Mouse (Mus musculus): ENCODE measurements at regions not wholly inside any gene's neighbourhood (a gene's known extent, or its start where the extent isn't known, plus 50 kb on each side); places are given as distances from the start of the nearest gene placed in this dataset.

- DNase-seq (ENCODE audit: low spot score in 2 of 2), result no peak
Measured at GRCm38 (mm10) chr16:29790064-29790463, 210.9 kb downstream of the Opa1 start.

DNA sequence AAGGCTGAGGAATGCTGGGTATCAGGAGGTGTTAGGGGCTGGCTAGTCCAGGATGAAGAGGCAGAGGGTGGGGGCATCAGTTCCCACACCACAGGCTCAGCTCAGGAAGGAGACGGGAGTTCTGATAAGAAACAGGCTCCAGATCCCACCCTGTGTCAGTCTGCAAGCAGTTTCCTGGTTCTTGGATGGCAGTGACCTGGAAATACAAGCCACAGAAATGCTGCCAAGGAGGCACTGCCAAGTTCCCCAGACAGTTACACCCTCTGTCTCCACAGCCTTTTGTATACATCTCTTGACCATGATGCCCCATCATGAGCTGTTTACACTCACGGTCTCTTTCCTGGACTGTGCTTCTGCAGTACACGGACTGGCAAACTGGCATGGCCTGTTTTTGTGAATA lies 220.1 kb downstream of the Opa1 start:
- DNase-seq (ENCODE audit: low spot score in 2 of 2), result peak in 1 of 2 experiments; percentile 50

DNA sequence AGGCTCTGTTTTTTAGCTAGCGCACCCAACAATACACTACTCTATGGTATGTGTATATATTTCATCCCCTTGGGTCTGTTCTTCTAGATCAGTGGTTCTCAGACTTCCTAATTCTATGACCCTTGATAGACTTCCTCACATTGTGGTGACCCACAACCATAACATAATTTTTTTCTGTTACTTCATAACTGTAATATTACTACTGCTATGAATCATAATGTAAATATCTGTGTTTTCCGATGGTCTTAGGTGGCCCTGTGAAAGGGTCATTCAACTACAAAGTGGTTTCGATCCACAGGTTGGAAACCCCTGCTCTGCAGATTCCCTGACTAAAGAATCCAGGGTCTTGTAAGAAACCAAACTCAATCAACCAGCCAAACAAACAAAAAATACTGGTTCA lies 220.8 kb downstream of the Opa1 start:
- DNase-seq (ENCODE audit: low spot score in 2 of 2), result no peak

GRCm38 (mm10) chr16:29800457-29800856 lies 221.3 kb downstream of the Opa1 start:
- peak in 1 of 2 experiments; percentile 55 for DNase-seq (ENCODE audit: low spot score in 2 of 2)

DNA sequence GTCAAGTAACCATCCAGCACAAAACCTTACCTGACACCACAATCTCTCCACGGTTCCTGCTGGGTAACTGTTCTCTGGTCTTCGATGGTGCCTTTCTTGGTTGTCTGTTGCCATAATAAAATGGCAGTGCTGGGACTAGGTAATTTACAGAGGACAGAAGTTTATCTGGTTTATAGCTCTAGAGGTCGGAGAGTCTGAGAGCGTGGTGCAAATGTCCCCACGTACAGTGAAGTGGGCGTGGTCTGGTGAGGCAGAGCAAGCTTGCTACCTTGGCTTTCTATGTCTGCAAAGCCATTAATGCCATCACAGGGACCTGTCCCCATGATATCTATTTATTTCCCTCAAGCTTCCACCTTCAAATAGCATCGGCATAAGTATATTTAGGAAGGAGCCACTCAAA lies 223.0 kb downstream of the Opa1 start:
- no peak for DNase-seq (ENCODE audit: low spot score in 2 of 2)

- DNase-seq (ENCODE audit: low spot score in 2 of 2), result no peak
Measured at GRCm38 (mm10) chr16:29802603-29803002, 223.5 kb downstream of the Opa1 start.

DNA sequence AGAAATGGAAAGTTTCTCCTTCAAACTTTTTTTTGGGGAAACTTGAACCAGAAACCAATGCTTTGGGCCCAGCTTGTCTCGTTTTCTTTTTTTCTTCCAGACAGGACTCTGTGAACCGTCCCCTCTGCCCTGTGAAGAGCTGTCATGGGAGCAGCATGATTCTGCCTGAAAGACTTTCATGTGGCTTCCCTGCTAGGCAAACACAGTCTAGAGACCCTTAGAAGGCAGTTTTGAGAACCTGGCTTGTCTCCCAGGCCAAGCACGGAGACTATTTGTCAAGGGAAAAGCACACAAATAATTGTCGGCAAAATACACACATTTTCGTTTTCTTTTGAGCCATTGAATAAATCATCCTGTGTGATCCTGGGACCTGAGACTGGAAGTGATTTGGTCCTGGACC lies 228.7 kb downstream of the Opa1 start:
- DNase-seq (ENCODE audit: low spot score in 2 of 2), result no peak

DNA sequence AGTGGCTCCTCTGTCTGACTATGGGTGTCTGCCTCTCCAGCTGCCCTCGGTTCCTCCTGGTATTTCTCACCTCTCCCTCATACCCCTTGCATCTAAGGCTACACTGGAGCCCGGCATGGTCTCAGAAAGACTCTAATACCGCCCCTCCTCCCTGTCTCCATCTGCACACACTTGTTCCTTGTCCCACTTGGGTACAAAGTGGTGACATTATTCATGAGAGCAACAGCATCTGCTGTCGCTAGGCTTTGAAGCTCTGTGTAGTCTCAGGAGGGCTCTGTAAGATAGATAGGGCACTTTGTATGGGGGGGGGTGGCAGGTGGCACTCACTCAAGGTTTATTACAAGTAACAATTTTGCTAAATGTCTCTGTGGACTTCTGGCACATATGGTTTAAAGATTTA lies 229.7 kb downstream of the Opa1 start:
- no peak for DNase-seq (ENCODE audit: low spot score in 2 of 2)

- peak in 1 of 2 experiments; percentile 67 for DNase-seq (ENCODE audit: low spot score in 2 of 2)
Measured at GRCm38 (mm10) chr16:29813411-29814038, 234.4 kb downstream of the Opa1 start.

GRCm38 (mm10) chr16:29814039-29814438 lies 234.9 kb downstream of the Opa1 start:
- DNase-seq (ENCODE audit: low spot score in 2 of 2), result peak; percentile 74 to 84

- no peak for DNase-seq (ENCODE audit: low spot score in 2 of 2)
Measured at GRCm38 (mm10) chr16:29814655-29815054, 235.5 kb downstream of the Opa1 start.

DNA sequence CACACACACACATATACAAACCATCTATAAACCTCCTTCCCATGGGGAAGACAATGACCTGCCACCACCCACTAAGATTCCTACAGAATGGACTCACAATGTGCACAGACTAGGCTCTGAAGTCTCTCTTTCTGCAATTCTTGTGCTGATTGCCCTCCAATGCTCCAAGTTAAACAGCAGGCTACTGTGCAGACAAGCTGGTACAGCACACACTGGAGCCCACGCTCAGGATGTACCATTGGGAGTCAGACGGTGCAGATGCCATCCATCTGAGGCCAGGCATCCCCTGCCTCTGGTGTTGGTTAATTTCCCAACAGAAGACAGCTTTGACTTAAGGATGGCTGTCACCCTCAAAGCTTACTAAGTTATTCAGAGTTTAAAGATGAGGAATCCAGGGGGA lies 236.1 kb downstream of the Opa1 start:
- DNase-seq (ENCODE audit: low spot score in 2 of 2), result no peak

GRCm38 (mm10) chr16:29815632-29816337 lies 236.7 kb downstream of the Opa1 start:
- no peak for DNase-seq (ENCODE audit: low spot score in 2 of 2)

DNA sequence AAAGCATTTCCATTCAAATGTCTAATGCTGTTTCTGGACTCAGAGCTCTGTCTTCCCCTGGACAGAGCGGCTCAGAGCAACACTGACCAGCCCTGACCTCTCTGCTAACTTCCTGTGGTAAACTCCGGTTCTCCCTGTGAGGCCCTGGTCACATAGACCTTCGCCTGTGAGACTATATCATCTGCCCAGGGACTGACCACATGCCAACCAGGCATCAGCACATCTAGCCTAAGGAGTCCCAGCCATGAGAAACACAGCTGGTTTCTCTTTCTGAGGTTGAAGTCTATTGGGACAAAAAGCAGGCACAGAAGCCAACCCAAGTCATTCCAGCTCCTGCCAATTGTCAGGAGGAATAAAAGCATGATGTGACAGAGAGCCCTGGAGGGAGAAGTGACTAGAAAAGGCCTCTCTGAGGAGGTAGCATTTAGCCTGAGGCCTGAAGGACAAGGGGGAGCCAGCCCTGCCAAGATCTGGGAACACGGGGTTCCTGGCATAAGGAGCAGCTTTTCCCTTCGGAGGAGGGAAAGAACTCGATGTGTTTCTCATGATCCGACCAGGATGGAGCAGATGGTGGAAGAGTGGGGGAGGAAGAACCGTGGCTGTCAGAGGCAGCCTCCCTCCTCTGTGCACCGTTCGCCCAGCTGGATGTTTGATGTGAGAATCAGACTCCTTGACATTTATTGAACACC lies 237.7 kb downstream of the Opa1 start:
- peak in 1 of 2 experiments; percentile 55 for DNase-seq (ENCODE audit: low spot score in 2 of 2)

DNA sequence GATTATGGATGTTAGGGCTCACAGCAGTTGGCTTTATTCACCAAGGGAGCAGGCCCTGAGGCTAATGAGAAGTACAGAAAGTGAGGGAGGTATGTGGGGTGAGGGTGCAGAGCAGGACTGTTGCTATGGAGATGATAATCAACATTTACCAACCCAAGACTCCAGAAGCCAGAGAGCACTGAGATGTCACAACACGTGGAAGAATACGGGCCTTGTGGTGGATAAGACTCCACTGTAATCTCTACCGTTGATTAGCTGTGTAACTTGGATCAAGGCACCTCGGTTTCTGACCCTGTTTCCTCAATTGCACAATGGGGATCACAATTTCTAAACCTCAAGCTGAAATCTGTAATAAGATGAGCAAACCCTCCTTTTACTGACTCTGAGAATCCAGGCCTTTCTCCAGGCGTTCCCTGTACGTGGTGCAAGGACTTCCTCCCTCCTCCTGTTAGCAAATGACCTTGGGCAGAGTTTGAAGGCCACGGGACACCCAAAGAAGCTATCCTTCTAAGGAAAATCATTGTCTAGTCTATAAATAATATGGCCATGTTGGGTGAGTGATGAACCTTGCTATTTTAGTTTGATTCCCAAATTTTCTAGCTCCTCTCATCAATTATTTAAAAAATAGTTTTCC lies 239.8 kb downstream of the Opa1 start:
- DNase-seq (ENCODE audit: low spot score in 2 of 2), result no peak

GRCm38 (mm10) chr16:29820704-29821103 lies 241.6 kb downstream of the Opa1 start:
- DNase-seq (ENCODE audit: low spot score in 2 of 2), result no peak

- no peak for DNase-seq (ENCODE audit: low spot score in 2 of 2)
Measured at GRCm38 (mm10) chr16:29822110-29822509, 242.1 kb upstream of the Hes1 start.

DNA sequence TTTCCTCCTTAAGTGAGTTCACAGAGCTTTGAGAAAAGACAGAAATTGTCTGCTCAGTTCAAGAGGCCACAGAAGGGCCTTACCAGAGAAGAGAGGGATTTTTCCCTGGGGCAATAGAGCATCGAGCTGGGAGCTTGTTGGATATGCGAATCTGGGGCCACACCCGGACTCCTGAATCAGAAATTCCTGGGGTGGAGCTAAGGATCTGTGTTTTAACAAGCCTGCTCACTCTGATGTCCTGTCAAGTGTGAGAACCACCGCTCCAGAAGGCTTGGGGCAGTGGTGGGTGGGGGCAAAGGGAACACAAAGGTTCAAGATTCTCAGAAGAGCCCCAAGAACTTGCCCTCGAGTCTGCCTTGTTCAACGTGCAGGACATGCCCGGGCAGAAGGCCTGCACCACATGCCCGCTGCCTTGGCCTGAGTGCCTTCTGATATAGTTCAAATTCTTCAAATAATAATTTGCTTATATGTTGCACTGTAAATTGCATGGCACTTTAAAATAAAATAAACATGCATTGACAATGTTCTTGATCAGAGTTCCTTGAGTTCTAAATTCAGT lies 241.3 kb upstream of the Hes1 start:
- DNase-seq (ENCODE audit: low spot score in 2 of 2), result no peak

DNA sequence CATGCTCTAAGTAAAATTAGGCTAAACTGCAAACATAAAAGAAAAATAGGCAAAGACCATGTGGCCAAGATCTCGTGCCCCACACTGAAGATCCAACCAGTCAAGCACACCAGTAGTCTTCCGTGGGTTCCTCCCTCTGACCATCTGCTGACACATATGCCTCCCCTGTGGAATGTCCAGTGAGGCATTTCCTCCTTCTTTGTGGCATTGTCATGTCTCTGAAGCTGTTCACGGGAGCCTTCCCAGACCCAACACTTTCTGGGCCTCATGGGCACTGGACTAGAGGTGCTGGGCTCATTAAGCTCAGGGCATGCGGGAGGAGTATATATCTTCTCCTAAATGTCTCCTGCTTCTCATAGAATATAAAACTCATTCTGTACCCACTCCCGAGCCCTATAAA lies 237.3 kb upstream of the Hes1 start:
- DNase-seq (ENCODE audit: low spot score in 2 of 2), result no peak

DNA sequence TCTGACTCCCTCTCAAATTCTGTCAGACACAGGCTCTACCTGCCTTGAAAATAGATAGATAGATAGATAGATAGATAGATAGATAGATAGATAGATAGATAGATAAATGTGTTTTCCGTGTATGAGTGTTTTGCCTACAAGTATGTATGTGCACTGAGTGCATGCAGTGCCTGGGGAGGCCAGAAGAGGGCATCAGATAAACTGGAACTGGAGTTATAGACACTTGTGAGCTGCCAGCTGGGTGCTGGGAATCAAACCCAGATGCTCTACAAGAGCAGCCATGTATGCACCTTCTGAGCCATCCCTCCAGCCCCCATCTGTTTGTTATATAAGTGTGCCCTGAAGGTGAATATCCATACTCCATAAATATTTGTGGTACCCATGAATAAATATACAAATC lies 236.4 kb upstream of the Hes1 start:
- no peak for DNase-seq (ENCODE audit: low spot score in 2 of 2)

DNA sequence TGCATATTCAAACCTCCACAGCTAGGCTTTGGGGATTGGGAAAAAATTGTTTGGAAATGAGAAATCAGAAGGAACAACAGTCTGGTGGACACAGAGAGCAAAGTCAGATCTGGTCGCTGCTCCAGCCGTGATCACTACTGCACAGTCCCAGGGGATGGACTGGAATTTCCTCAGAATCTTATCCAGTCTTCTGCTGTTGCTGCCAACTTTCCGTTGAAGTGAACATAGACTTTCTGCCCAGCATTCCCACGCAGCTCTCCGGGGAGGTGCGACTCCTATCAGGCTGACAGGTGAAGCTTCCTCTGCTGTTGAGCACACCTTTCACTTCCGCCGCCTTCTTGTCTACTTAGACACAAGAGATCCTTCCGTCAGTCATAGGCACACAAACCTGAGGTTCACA lies 234.7 kb upstream of the Hes1 start:
- no peak for DNase-seq (ENCODE audit: low spot score in 2 of 2)

GRCm38 (mm10) chr16:29830101-29830500 lies 234.1 kb upstream of the Hes1 start:
- no peak for DNase-seq (ENCODE audit: low spot score in 2 of 2)
